Mouse (Mus musculus) granulocyte monocyte progenitor cell, adult 5-6 weeks (primary cell): ENCODE measurements around the gene Tmem119. TPM values are rescaled to one million over a fixed set of nuclear protein-coding genes. Genes with fewer than 3 reads are reported as not detected.
"Not testable (repeated sequence)": the region's sequence is repeated elsewhere in the genome, so short reads cannot be mapped to it uniquely, and the experiment has no call there.

Source experiments
- ATAC-seq: replicated peaks from 2 replicates; pipeline ENCODE4 v1.8.0; 2016; ENCODE audit warnings: mild to moderate bottlenecking, moderate TSS enrichment, inconsistent platforms; ENCODE audit not compliant: poor library complexity, severe bottlenecking
- total RNA-seq, 2 experiments: library from RNA; stranded (forward) in 1 of 2; stranded (reverse) in 1 of 2; fragments of 200-712, 200-1000 nt in 1 of 2; fragments of >200 nt in 1 of 2; fragmentation: Nextera tagmentation in 1 of 2; gene quantifications; 2 replicates each; pipeline ENCODE4 v1.2.3; 2014 to 2017

The Tmem119 gene
- total RNA-seq, 2 experiments from 2014 or later = 4.2 to 13.4 TPM

DNA sequence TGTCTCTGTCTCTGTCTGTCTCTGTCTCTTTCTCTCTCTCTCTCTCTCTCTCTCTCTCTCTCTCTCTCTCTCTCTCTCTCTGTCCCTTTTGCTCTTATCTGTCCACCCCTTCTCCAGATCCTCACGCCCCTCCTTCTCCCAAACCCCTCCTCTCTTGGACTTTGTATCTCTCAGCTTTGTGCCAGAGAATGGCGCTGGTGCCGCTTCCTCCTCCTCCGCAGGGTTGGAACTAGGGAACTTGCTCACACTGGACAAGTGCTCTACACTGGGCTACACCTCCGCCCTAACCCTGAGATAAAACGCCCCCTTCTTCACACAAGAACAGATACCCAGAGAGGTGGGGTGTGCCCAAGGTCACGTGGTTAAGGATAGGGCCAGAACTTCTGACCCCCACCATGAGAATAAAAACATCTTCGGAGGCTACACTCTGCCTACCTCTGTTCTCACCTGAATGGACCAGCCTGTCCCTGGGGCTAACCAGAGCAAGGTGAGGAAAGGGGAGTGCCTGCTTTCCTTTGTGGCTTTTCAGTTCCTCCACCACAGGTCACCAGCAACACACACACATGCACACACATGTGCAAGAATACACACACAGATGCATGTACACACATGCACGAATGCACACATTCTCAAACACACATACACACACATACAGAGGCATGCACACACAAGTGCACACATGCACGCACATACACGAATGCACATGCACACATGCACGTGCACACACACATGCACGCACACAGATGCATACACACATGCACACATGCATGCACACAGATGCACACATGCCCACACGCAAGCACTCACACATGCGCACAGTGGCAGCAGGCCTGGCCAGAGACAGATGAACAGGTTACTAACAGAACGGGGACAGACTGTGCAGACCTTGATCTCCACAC lies 8.9 kb downstream of the Tmem119 start:
- no peak for ATAC-seq

DNA sequence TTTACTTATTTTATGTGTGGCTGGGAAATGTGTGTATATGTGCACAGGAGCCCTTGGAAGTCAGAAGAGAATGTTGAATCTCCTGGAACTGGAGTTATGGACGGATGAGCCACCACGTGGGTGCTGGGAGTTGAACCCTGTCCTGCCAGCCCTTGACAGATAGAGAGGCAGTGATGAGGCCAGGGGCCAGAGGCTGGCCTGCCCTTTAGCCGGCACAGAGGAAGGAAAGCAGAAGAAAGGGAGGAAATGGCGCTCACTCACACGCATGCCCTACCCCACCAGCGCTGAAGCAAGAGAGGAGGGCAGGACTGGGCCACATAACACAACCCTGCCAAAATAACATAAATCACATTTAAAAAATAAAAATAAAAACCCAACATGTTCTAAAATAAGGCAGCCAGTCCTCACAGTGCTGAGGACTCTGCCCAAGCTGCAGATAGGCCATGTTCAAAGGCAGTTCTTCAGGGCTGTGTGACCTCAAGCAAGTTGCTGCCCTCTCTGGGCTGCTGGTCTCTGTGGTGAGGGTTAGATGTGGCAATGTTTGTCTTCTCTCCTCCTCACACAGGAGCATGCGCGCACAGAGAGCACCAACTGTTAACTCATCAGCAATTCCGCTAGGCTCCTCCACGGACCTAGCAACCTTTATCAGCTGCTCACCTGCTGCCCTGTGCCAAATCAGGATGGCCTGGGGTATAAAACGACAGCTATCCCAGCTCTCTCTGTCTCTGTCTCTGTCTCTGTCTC lies 9.7 kb downstream of the Tmem119 start:
- ATAC-seq = peak; percentile 46

DNA sequence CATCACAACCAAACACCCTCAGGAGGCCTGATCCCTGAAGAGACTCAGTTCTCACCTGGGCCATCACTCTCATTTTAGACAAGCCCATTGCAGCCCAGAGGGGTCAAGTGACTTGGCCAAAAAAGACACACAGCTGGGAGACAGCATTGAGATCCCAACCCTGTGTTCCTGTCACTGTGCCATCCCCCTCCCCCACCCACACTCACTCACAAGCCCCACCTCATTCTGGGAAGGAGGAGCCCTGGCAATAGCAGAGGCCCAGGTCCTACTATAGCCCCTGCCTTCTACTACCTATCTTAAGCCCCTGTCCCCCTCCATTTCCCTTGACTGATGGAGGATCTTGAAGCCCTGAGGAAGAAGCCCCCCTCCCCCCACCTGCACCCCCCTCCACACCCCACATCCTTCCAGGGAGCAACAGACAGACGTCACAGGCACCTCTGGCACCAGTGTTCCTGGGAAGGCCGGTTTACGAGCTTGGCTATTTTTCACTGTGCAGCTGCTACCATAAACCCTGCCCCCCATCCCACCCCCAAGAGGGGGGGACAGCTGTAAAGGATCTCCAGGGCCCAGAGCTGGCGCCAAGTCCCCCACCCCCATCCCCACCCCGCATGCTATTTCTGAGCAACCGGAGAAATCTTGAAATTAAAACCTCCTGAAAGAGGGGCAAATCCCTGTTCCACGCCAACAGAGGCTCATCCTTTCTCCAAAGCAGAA lies 11.1 kb downstream of the Tmem119 start:
- no peak for ATAC-seq

GRCm38 (mm10) chr5:113788645-113789044 lies 11.7 kb downstream of the Tmem119 start:
- ATAC-seq = no peak

DNA sequence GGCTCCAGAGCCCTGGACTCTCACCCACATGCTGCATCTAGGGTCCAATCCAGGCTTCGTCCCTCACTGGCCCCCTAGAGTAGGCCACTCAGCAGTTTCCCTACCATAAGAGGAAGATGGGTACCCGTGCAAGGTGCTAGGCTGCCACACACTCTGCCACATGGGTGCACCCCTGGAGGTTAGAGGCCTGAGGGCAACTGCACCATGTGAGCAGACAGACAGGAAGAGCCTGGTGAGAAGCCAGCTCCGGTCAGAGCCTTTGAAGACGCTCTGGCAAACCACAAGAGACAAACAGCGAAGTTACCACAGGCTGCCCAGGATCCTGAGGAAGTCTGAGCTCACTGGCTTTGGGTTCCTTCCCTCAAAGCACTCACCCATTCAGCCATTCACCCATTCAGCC lies 13.3 kb downstream of the Tmem119 start:
- peak; percentile 90 for ATAC-seq

- ATAC-seq = not testable (repeated sequence)
Measured at GRCm38 (mm10) chr5:113784104-113784503, 16.2 kb downstream of the Tmem119 start.

- ATAC-seq = no peak
Measured at GRCm38 (mm10) chr5:113783581-113784001, 16.7 kb downstream of the Tmem119 start.

DNA sequence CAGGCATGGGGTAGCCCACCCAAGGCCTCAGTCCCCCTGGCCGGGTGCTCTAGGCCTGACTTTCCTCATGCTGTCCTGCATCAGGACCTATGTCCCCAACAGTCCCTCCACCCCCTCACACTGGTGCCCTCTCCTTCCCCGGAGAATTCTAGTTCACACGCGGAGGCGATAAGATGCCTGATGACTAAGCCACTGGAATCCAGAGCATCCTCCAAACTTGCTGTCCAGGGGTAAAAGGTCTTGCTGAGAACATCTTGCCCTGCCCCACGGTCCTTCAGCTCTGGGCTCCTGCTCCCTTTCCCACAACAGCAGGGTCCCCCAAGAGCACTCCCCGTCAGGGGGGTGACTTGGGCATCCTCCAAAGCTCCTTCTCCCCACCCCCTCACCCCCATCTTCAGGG lies 17.7 kb downstream of the Tmem119 start:
- no peak for ATAC-seq

- no peak for ATAC-seq
Measured at GRCm38 (mm10) chr5:113781875-113782274, 18.4 kb downstream of the Tmem119 start.

- no peak for ATAC-seq
Measured at GRCm38 (mm10) chr5:113781254-113781653, 19.1 kb downstream of the Tmem119 start.

GRCm38 (mm10) chr5:113780763-113781162 lies 19.6 kb downstream of the Tmem119 start:
- ATAC-seq = no peak

DNA sequence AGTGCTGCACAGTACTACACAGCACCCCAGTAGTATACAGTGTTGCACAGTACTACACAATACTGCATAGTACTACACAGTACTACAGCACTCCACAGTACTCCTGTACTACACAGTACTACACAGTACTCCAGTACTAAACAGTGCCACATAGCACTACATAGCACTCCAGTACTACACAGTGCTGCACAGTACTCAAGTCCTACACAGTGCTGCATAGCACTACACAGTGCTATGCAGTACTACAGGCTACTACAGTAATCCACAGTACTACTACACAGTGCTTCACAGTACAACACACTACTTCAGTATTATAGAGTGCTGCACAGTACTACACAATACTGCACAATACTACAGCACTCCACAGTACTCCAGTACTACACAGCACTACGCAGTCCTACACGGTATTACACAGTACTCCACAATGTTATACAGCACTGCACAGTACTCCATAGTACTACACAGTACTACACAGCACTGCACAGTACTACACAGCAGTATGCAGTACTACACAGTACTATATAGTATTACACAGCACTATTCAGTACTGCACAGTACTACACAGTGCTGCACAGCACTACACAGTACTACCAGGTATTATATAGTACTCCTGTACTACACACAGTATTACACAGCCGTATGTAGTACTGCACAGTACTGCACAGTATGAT lies 20.1 kb downstream of the Tmem119 start:
- ATAC-seq = no peak

DNA sequence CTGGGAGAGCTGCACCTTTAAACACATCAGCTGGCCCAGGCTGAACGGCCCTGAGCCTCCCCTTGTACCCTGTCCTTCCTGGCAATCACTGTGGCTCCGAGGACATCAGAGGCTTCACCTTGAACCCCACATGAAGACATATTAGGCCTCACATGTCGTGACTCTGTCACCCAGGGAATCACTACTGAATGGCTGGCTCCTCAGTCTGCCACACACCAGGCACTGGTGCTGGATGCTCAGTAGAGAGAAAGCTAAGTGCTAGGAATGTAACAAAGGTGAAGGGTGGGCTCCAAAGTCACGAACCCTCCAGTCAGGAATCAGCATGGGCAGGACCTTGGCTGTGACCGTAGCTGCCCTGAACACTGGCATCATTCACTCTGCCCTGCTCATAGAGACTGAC lies 20.7 kb downstream of the Tmem119 start:
- ATAC-seq = no peak

- ATAC-seq = not testable (repeated sequence)
Measured at GRCm38 (mm10) chr5:113777728-113778127, 22.6 kb downstream of the Tmem119 start.

DNA sequence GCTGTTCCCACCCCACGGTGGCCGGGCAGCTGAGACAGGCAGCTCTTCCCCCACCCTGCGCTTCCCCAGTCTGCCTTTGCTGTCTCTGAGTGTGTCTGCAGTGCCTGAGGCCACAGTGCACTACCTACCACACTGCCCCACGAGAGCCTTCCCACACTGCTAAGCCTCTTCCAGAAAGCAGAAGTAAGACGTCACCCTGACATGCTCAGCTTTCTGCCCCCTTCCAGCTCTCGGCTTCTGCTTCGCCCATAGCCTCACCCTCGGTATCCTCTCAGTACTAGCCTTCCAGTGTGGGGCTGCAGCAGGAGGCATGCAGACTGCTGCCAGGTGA lies 23.5 kb downstream of the Tmem119 start:
- ATAC-seq = peak; percentile 64

GRCm38 (mm10) chr5:113776128-113776895 lies 24.0 kb downstream of the Tmem119 start:
- ATAC-seq = peak; percentile 33

DNA sequence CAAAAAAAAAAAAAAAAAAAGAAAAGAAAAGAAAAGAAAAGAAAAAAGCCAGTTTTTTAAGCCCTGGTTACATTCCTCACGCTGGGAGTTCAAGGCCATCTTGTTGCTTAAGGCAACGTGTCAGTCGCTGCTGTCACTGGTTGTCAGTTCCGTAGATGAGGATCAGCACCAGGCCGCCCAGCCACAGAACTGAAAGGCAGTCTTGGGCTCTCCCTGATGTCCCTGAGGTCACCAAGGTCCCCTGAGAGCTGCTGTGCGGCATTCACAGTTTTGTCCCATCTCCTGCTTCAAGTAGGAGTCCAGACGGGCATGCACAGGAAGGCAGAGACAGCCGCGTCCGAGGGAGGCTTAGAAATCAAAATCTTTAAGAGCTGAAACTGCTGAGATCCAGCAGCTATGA lies 24.7 kb downstream of the Tmem119 start:
- ATAC-seq = no peak

GRCm38 (mm10) chr5:113773664-113774063 lies 26.7 kb downstream of the Tmem119 start:
- peak; percentile 38 for ATAC-seq

DNA sequence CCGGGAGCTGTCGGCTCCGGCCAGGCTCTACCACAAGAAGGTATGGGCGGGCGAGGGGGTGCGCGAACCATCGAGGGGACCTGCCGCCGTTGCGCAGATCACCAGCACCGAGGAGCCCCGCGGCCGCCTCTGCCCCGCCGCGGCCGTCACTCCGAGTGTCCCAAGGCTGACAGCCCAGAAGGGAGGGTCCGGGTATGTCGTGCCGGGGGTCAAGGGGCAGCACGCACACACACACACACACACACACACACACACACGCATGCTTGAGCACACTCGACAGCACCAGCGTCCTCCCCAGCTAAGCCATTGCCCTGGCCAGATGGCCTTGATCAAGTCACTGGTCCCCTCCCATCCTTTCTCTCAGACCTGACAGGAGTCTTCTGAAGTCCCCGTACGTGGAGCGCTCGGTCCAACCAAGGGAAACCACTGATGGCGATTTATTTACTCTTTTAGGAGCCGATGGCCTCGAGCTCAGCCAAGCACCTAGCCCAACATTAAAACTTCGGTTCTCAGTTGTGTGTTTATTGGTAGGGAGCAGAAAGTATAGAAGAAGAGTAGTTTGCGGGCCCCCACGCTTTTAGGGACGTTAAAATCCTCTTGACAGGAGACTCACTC lies 27.3 kb downstream of the Tmem119 start:
- no peak for ATAC-seq
